Mouse (Mus musculus): ENCODE data around the gene Ucn3.

Gene Ucn3

DNA sequence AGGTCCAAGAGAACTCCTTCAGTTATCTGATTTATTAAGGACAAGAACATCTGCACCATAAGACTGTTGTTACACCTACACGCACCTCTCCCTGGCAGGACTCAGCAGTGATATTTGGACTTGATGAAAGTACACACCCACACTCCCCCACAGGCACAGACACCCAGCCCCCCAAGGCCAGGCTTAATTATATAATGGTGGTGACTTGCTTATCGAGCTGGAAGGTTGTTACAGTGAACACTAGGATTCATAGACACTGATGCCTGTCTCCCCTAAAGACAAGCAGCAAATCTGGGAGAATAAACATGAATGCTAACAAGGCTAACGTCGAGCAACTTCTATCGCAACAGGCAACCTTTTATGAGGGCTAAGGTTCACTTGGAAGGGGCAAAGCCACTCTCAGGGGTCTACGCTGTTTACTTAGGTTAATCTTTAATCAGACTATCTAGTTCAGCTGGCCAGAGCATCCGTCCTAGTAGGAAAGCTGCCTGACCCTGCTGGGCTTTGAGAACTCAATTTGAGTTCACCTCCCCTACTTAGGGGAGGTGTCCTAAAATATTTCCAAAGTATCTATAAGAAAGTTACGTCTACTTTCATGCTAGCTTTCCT lies 53.6 kb downstream of the Ucn3 start:
- no peak for DNase-seq
